Mouse (Mus musculus): ENCODE results near the gene 3110082I17Rik.

DNA sequence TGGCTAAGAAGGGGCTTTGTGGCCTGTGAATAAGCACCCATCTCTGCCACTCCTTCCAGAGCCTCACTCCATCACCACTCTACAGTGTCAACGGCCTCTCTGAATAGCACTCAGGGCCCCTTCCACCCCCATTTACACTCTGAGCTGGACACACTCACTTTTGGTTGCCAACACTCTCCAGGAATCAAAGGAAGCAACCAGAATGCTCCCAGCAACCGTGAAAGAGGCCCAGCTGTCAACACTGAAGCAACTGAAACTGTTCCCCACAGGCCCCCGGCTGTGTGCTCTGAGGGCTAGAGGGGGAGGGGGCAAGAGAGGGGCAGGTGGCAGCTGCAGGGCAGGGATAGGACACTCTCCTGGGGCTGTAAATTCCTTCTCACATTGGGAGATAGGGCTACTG, 41.7 kb downstream of the 3110082I17Rik start:
- TF ChIP-seq CTCF (IDR thresholded peaks at IDR 0.05; ENCODE audit: borderline replicate concordance, insufficient read depth, low read depth, low read length) (no peak), POLR2A (IDR thresholded peaks at IDR 0.05; ENCODE audit: borderline replicate concordance, insufficient read depth, low read length) (no peak)
